Mouse (Mus musculus) testis, adult 2 months (tissue): Measurements from ENCODE around the gene Cela1.

Experiments used
- CTCF ChIP-seq: fragments of 200-500 bp; IDR thresholded peaks from 2 replicates; pipeline ENCODE4 v1.5.1; 2012; ENCODE audit warnings: low read depth, mild to moderate bottlenecking, inconsistent platforms, low read length, moderate library complexity; ENCODE audit not compliant: control insufficient read depth, insufficient read depth, insufficient replicate concordance
- POLR2A ChIP-seq: fragments of 200-500 bp; IDR thresholded peaks from 2 replicates; pipeline ENCODE4 v1.6.1; 2012; ENCODE audit warnings: low read depth, mild to moderate bottlenecking, inconsistent platforms, low read length, moderate library complexity; ENCODE audit not compliant: control insufficient read depth

DNA sequence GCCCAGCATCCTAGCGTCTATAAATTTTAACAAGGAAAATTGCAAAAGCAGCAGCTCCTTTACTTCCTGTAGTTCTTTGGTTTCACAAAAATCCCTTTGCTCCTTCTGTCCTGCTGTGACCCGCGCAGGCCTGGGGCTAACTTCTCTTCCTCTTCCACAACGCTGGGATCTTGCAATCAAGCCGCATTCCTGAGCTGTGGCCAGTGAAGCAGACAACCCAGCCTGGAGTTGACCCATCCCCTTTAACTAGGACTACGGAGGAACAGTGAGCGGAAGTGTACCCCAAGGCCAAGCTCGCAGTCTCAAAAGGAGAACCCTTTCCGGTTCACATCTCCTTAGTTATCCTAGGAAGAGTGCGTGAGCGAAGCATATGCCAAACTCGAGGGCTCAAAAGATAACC is 9.1 kb downstream of the Cela1 start:
- TF ChIP-seq POLR2A (no peak), CTCF (no peak)
